Mouse (Mus musculus): ENCODE measurements around the gene Ddx42.
"Not testable (repeated sequence)": the region's sequence is repeated elsewhere in the genome, so short reads cannot be mapped to it uniquely, and the experiment has no call there.

The Ddx42 gene

GRCm38 (mm10) chr11:106216730-106217490, at the start of gene Ddx42:
TSS of gene Ddx42 (plus strand) at chr11:106216926.
- DNase-seq = peak; percentile 86 to 92

DNA sequence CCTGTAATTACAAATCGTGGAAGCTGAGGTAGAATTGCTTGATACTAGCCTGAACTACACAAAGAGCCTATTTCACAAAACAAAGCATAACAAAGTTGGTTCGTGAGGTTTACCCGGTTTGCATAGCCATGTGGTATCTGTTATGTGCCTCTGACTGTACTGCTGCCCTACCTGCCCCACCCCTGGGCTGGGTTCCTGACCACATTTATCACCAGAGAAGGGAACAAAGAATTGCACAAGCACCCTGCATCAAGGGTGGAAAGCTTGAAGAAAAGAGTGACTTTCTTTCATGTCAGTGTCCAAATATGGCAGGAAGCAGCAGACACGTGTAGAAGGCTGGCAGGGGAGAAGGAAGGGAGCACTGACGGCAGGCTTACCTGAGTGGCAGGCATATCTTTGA, 49.3 kb upstream of the Ddx42 start:
- peak; percentile 66 to 76 for DNase-seq

- DNase-seq = peak; percentile 74 to 79
Measured at GRCm38 (mm10) chr11:106170807-106171206, 45.9 kb upstream of the Ddx42 start.

GRCm38 (mm10) chr11:106173228-106173627, 43.5 kb upstream of the Ddx42 start:
- no peak for DNase-seq

GRCm38 (mm10) chr11:106174372-106174771, 42.4 kb upstream of the Ddx42 start:
- no peak for DNase-seq

DNA sequence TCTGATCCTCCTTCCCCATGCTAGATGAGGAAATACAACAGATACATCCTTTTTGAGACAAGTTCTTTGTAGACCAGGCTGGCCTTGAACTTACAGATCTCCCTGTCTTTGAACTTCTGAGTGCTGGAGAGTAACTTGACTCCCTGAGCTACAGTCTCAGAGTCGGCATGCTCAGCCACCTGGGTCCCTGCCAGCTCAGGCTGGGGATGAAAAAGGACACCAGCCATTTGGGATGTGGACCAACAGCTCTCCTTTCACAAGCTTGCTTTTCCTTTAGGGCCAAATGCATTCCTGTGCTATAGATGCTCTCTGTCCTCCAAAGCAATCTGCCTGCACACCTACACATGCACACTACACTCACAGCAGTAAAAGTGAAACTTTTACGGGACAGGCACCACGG, 41.6 kb upstream of the Ddx42 start:
- DNase-seq = no peak

DNA sequence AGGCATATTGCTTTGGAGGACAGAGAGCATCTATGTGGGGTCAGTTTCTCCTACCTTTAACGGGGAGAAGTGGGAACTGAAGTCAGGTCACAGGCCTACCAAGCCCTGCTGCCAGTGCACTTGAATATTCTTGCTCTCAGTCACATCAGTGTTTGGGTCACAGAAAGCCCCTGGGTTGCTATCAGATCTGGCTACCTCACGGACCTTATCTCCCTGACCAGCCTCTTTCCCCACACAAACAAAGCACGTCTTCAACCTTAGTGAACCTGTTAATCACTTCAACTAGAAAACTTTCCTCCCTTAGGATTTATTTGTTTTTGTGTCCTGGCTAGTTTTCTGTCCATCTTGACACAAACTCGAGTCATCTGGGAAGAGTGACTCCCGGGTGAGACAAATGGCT, 40.4 kb upstream of the Ddx42 start:
- DNase-seq = no peak

GRCm38 (mm10) chr11:106178036-106178782, 38.5 kb upstream of the Ddx42 start:
- DNase-seq = no peak

DNA sequence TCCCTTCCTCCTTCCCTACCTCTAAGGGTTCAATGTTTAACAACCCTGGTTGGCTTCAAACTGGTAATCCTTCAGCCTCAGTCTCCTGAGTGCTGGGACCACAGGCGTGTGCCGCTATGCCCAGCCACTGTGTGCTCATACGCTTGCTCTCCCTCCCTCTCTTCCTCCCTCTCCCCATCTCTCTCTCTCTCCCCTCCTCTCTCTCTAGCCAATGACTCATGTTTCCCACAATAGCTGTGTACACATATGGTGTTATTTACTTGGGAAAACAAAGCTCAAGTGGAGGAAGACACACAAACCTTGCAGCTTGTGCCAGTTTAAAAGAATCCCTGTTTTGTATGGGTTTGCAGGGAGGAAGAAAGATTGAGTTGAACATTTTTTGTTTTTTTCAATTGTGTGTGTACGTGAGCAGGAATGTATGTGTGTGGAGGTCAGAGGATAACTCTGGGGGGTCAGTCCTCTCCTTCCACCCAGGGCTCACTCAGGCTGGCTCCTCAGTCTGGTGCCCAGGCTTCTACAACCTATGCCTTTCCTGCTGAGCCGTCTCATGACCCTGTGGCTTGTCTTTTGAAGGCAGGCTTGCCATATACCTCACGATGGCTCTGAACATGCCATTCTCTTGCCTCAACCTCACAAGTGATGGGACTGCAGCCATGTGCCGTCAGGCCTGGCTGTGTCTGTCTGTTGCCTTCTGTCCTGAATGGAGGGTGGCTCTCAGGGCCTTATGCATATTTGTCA, 36.8 kb upstream of the Ddx42 start:
- DNase-seq = no peak

GRCm38 (mm10) chr11:106180449-106180801, 36.3 kb upstream of the Ddx42 start:
- DNase-seq = no peak

GRCm38 (mm10) chr11:106187326-106187725, 29.4 kb upstream of the Ddx42 start:
- DNase-seq = no peak

DNA sequence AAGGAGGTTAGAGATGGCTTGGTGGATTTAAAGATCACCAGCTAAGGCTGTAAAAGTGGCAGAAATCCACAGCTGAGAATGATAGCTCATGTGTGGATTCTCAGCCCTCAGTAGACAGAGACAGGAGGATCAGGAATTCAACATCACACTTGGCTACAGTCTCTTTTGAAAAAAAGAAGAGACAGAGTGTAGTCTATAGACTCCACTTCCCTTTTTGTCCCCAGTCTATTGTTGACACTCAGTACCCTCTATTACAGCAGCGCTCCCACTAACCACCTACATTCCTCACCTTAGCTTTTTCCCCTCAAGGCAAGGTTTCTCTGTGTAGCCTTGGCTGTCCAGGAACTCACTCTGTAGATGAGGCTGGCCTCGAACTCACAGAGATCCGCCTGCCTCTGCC, 25.0 kb upstream of the Ddx42 start:
- DNase-seq = no peak

DNA sequence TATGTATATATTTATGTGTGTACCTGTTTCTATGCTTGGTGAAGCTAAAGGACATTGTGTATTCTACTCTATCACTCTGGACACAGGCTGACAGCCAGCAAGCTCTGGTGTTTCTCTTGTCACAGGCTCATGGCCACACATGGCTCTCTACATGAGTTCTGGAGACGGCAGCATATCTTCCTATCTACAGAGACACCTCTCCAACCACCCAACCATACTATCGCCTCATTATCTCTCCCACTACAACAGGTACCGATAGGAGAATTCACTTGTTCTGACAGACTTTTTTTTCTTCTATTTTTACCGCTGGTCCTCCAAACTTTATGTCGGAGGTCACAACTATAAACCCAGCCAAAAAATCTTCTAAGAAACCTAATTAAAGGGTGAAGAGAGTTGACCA, 24.5 kb upstream of the Ddx42 start:
- DNase-seq = no peak

GRCm38 (mm10) chr11:106192657-106193370, 23.9 kb upstream of the Ddx42 start:
- no peak for DNase-seq

DNA sequence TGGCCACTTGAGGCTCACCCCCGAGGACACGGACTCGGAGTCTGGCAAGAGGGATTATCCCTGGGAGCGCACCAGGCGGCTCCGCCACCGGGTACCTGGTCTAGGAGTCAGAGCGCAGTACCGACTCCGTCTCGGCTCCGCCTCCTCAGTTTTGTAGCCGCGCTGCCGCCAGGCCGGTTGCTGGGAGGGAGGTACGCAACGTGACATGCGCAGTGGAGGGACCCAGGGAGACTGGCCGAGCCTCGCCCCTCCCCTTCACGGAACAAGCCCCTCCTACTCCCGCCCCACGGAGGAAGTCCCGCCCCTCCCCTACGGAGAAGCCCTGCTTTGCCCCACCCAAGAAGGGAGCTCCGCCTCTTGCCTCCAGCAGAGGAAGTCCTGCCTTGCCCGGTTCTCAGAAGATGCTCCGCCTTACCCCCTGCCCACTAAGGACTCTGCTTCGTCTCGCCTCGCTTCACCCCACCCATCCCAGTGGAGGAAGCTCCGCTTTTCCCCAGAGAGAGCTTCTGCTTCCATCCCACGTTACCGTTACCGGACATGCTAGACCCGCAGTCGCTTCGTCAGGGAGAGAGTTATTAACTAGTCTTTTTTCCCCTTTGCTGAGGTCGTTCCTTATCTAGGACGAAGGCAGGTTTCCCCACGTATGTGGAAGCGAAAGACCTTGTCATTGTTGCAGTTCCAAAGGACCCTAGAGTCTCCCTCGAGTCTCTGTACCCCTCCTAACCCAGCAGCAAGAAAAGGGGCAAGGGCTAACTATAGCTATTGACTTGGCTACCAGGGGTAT, 23.2 kb upstream of the Ddx42 start:
- DNase-seq = peak; percentile 97 to 98

DNA sequence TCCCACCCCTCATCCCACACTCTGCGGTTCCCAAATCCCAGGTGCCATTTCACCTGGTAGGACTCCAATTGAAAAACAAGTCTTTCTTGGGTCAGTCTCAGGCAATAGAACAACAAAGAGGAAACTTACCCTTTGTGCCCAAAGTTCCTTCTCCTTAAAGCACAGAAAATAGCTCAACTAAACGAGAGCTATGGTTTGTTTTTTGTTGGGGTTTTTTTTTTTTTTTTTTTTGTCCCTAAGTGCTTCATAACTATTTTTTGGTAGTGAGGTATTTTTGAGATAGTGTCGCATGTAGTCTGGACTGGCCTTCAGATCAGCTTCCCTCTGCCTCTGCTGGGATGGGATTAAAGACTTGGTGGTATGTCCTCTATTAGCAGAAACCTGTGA, 22.6 kb upstream of the Ddx42 start:
- DNase-seq = no peak

GRCm38 (mm10) chr11:106194891-106195290, 21.8 kb upstream of the Ddx42 start:
- DNase-seq = no peak

DNA sequence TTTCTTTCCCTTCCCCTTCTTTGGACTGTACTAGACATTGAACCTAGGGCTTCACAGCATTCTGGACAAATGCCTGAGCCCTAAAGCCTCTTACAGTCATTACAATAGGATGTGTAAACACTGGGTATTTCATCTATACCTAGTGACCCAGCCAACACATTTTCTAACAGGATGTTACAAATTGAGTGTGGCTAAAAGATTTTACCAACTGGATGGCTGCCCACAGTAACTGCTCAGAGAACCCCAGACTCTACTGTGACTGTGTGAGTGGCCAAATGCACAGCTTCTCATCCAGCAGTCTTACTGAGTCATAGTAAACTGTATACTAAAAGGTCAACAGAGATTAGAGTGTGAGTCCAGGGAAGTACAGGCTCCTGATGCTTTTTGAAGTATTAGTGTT, 21.4 kb upstream of the Ddx42 start:
- DNase-seq = no peak

GRCm38 (mm10) chr11:106198277-106198676, 18.4 kb upstream of the Ddx42 start:
- DNase-seq = no peak

DNA sequence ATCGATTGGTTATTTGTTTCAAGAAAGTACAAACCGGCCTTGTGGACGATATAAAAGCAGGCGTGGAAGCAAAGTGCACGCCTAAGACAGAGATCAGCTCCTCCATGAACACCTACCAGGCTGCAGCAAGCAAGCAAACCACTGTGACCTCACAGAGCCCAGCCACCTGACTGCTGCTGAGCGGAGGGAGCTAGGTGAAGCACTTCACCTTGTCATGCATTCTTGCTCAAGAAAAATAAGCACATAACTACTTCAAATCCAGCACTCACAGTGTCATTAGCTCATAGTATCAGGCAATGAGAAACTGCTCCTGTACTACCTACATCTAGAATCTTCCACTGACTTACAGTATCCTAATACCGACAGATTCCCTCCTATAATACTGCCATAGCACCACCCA, 16.7 kb upstream of the Ddx42 start:
- DNase-seq = not testable (repeated sequence)

DNA sequence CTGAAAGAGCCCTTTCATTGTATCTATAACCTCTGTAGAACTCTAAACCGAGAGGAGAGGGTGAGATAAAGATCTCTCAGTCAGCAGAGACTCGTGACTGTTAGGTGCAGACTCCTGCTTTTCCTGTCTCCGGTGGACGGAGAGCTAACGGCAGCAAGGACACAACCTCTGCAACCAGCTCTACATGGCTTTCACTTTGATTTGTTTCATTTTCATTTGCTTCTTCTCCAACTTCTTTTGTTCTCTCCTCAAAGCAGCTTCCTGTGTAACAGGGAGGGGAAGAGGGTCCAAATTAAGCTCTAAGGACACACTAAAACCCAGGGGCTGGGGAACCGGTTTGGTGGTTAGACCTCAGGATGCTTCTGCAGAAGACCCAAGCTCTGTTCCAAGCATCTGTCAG, 16.0 kb upstream of the Ddx42 start:
- peak in 1 of 2 experiments; percentile 11 for DNase-seq

All from thymus, postnatal 36 days (tissue).